Mouse (Mus musculus) NIH3T3 (cell line): ENCODE data around the gene Nutf2-ps1.
"Not testable (repeated sequence)": the region's sequence is repeated elsewhere in the genome, so short reads cannot be mapped to it uniquely, and the experiment has no call there.

Experiments
- DNase-seq: peaks from one replicate; pipeline ENCODE4 v3.0.0-alpha.2; 2012; ENCODE audit warnings: low read depth

The Nutf2-ps1 gene

GRCm38 (mm10) chr19:53588968-53589367 is at the start of gene Nutf2-ps1:
Nutf2-ps1 (minus strand) TSS chr19:53589068.
- not testable (repeated sequence) for DNase-seq

GRCm38 (mm10) chr19:53638041-53638440 is 49.2 kb upstream of the Nutf2-ps1 start:
- DNase-seq, result peak; percentile 61

- DNase-seq, result no peak
These were observed 32.8 kb upstream of the Nutf2-ps1 start for GRCm38 (mm10) chr19:53621681-53622080.

- no peak for DNase-seq
These were observed 20.1 kb upstream of the Nutf2-ps1 start for GRCm38 (mm10) chr19:53608921-53609320.

GRCm38 (mm10) chr19:53601363-53601655 is 12.4 kb upstream of the Nutf2-ps1 start:
- DNase-seq, result no peak

GRCm38 (mm10) chr19:53600549-53601362 is 11.9 kb upstream of the Nutf2-ps1 start:
- DNase-seq, result peak; percentile 67

- DNase-seq, result peak; percentile 100
These were observed 11.1 kb upstream of the Nutf2-ps1 start, which contains the start of gene Smc3 for GRCm38 (mm10) chr19:53599757-53600539. Smc3 (plus strand) TSS chr19:53600398.

GRCm38 (mm10) chr19:53596723-53597474 is 8.0 kb upstream of the Nutf2-ps1 start:
- DNase-seq, result no peak

GRCm38 (mm10) chr19:53587686-53588085 is 1.2 kb downstream of the Nutf2-ps1 start:
- not testable (repeated sequence) for DNase-seq

- not testable (repeated sequence) for DNase-seq
These were observed 8.6 kb downstream of the Nutf2-ps1 start for GRCm38 (mm10) chr19:53580271-53580670.

GRCm38 (mm10) chr19:53578597-53579252 is 10.1 kb downstream of the Nutf2-ps1 start:
- DNase-seq, result peak; percentile 91

- no peak for DNase-seq
These were observed 11.7 kb downstream of the Nutf2-ps1 start for GRCm38 (mm10) chr19:53577025-53577800.

GRCm38 (mm10) chr19:53576061-53576460 is 12.8 kb downstream of the Nutf2-ps1 start:
- no peak for DNase-seq

GRCm38 (mm10) chr19:53575296-53576010 is 13.4 kb downstream of the Nutf2-ps1 start:
- DNase-seq, result no peak

GRCm38 (mm10) chr19:53574546-53574945 is 14.3 kb downstream of the Nutf2-ps1 start:
- DNase-seq, result no peak

- DNase-seq, result no peak
These were observed 14.7 kb downstream of the Nutf2-ps1 start for GRCm38 (mm10) chr19:53574131-53574530.

- DNase-seq, result no peak
These were observed 15.7 kb downstream of the Nutf2-ps1 start for GRCm38 (mm10) chr19:53573151-53573550.

GRCm38 (mm10) chr19:53572607-53573006 is 16.3 kb downstream of the Nutf2-ps1 start:
- DNase-seq, result no peak

GRCm38 (mm10) chr19:53571501-53572428 is 17.1 kb downstream of the Nutf2-ps1 start:
- no peak for DNase-seq
